Mouse (Mus musculus): ENCODE results near the gene Rps15.

The Rps15 gene

DNA sequence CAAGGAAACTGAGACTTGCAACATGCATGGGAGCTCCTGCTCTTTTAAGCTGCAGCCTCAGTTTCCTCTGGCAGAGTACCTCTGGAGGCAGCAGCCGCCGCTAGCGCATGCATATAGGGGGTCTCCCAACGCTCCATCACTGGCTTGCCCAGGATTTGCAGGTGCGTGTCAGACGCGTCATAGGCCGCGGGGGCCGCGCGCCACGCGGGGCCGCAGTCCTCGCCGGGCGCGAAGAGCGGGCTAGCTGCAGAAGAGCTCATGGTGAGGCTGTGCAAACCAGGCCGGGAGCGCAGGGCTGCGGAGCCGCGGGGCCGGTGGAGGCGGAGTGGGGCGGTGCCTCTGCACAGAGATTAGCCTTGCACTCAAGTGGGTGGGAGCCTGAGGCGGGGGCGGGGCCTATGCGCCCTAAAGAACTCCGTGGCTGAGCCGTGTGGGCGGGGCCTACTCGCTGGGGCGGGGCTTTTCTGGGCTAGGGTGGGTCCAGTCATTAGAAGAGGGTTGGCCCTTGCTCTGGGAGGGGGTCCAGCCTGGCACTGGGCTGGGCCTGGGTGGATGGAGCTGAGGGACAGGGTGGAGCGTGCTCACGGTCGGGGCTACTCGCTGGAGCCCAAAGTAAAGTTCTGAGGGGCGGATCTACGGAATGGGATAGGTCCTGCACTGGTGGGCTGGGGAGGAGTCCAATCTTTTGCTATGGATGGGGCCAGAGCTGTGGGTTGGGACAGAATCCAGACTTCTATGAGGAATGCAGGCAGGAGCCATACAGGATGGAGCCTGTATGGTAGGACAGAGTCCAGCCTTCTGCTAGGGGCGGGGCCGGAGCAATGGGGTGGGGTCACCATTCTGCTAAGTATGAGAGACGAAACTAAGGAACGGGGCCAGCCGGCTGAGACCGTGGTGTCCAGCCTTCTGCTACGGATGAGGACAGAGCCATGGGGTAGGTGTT, 31.3 kb upstream of the Rps15 start, which contains the start of the genes Gamt and Dazap1:
TSS of gene Gamt (minus strand) at position 371 of the 943 bp plus-strand sequence.
TSS of gene Dazap1 (plus strand) at position 845 of the 943 bp plus-strand sequence.
- peak; percentile 92 for DNase-seq

GRCm38 (mm10) chr10:80261585-80261968, 30.7 kb upstream of the Rps15 start:
- DNase-seq = peak; percentile 73

DNA sequence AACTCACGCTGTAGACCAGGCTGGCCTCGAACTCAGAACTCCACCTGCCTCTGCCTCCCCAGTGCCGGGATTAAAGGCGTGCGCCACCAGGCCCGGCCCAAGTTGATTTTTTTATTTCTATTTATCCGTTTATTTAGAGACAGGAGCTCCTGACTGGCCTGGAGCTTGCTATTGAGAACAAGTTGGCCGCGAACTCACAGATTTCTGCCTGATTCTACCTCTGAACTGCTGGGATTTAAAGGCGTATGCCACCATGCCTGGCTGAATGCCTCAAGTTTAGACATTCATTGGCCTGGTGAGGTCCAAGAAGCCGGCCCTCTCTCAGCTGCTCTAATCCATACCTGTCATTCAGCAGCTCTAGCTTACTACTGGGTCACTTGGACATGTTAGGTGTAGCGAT, 30.1 kb upstream of the Rps15 start:
- no peak for DNase-seq

DNA sequence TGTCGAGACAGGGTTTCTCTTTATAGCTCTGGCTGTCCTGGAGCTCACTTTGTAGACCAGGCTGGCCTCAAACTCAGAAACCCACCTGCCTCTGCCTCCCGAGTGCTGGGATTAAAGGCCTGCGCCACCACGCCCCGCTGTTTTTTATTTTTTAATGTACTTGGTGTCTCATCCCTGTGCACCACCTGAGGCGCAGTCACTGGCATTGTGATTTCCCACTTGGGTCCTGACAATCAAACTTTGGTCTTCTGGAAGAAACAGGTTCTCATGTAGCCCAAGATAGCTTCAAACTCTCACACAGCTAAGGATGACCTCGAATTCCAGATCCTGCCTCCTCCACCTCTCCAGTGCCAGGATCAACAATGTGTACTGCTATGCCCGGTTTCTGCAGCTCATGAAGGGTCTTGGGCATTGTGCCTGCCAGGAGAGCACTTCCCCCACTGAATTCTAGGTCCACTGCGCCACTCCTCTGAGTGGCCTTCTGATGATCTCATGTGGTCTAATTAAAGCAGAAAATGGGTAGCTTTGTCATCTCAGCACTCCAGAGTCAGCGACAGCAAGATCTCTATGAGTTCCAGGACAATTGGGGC, 29.4 kb upstream of the Rps15 start:
- no peak for DNase-seq

GRCm38 (mm10) chr10:80264341-80265148, 27.7 kb upstream of the Rps15 start:
- peak; percentile 99 for DNase-seq

DNA sequence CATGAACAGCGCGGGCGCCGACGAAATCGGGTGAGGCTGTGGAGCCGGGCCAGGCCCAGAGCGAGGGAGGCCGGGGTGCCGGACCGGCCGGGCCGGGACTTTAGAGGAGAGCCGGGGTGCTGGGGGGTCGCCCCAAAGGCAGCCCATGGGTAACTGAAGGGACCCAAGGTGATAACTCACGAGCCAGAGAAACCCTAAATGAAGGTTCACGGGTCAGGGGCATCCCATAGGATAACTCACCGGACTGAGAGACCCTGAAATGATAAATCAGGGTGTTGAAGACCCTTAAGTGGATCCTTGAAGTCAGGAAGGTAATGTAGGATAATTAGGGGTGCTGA, 27.1 kb upstream of the Rps15 start:
- DNase-seq = no peak

GRCm38 (mm10) chr10:80270099-80270498, 22.2 kb upstream of the Rps15 start:
- DNase-seq = no peak

GRCm38 (mm10) chr10:80270734-80271181, 21.5 kb upstream of the Rps15 start:
- DNase-seq = no peak

GRCm38 (mm10) chr10:80271186-80271843, 20.9 kb upstream of the Rps15 start:
- no peak for DNase-seq

- DNase-seq = no peak
Observed at GRCm38 (mm10) chr10:80271870-80272585, 20.2 kb upstream of the Rps15 start.

DNA sequence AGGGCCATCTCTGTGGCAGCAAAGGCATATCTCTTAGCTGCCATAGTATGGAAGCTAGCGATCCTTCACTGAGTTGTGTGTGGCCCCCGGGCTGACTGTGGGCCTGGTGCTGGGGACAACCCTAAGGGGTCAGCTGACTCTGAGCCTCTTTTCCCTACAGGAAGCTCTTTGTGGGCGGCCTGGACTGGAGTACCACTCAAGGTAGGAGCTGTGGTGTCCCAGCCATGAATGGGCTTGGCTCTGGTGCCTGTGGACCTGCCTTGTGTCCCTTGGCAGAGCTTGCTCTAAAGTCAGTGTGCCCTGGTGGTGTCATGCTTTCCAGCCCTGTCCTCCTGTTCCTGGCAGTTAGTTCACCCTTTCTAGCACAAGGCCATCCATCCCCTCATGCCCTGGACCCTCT, 18.4 kb upstream of the Rps15 start:
- no peak for DNase-seq

DNA sequence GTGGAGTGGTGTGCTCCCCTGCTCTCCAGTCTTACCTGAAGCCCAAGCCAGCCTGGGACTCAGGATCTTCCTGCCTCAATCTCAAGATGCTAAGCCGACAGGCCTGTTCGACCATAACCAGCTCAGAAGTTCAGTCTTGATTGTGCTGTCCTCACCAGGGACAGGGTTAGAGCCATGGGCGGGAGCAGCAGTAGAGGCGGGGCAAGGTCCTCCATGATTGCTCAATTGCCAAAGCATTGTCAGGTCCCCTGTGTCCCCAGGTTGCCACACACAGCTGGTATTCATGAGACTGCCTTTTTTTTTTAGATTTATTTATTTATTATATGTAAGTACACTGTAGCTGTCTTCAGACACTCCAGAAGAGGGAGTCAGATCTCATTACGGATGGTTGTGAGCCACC, 16.0 kb upstream of the Rps15 start:
- no peak for DNase-seq

- DNase-seq = no peak
Observed at GRCm38 (mm10) chr10:80278390-80278789, 13.9 kb upstream of the Rps15 start.

DNA sequence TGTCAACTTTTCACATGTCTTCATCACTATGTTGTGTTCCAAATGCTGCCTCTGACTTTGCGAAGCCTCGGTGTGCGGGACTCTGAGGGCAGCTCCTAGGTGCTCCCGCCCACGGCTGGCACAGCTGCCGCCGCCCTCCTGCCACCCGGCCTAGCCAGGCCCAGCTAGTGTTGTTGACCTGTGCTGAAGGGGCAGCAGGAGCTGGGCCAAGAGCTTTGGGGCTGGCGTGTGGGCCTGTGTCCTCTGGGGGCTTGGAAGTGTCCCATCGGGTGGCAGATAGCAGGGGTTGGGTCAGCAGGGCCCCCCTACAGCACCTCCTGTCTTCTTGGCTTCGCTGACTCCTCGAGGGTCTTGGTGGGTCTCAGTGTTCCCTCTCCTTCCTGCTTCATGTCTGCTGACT, 13.0 kb upstream of the Rps15 start:
- DNase-seq = no peak

DNA sequence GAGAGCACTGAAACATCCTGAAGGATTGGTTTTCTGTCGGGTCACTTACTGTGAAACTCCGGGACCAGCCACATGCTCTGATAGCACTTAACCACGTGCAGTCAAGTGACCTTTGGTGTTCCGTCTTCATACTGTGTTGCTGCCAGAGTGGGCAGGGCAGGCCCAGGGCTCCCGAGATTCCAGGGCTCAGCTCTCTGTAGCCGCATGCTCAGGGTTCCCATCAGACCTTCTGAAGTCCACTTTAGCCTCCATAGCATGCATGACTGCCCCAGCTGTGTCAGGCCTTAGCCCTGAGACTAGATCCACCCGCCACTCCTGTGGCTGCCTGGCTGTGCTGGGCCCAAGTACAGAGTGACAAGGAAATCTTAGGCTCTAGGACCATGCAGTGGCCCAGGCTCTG, 10.9 kb upstream of the Rps15 start:
- no peak for DNase-seq

- no peak for DNase-seq
Observed at GRCm38 (mm10) chr10:80281921-80282371, 10.3 kb upstream of the Rps15 start.

- DNase-seq = no peak
Observed at GRCm38 (mm10) chr10:80282481-80283441, 9.5 kb upstream of the Rps15 start.

DNA sequence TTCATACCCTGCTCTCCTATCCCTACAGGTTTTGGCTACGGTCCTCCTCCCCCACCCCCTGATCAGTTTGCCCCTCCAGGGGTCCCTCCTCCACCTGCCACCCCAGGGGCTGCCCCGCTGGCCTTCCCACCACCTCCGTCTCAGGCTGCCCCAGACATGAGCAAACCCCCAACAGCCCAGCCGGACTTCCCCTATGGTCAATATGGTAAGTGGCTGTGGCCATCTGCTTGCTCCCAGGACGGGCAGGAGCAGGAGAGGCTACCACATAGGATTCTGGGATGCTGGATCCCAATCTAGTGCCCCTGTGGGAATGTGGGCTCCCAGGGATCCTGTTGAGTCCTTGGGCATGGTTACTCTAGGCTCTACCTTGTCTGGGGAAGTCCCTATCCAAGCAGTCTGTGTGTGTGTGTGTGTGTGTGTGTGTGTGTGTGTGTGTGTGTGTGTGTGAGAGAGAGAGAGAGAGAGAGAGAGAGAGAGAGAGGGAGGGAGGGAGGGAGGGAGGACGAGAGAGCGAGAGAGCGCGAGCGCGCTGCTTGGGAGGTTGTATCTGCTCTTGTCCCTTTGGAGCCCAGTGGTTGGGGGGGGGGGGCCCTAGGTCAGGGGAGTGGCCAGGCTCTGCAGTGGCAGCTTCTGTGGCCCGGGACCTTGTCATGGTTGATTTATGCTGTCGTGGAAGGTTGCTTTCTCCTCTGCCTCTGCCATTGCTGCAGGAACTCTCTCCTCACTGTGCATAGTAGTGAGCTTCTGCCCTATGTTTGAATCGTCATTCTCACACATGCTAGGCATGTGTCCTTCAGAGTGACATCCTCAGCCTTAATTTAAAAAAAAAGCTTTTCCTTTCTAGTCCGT, 6.8 kb upstream of the Rps15 start:
- DNase-seq = no peak

DNA sequence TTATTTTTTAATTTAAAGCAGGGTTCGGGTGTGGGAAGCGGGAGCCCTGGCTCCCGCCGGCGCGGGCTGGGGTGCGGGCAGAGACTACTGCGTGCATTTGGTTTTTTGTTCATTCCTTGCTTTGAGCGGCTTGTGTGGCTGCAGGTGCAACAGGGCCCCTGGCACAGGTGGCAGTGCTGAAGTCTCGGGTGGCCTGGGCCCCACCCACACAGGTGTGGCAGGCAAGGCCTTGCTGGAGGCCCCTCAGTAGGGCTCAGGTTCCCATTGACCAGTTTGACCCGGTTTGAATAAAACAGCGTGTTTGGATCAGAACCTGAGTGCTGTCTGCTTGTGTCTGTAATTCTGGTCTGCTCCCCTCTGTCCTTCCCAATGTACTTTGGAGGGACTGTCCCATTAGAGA, 4.2 kb upstream of the Rps15 start:
- DNase-seq = no peak

- no peak for DNase-seq
Observed at GRCm38 (mm10) chr10:80288657-80289056, 3.6 kb upstream of the Rps15 start.

All from thymus, postnatal 14 days (tissue).